Mouse (Mus musculus): ENCODE results near the gene Speg. TPM values are rescaled to one million over a fixed set of nuclear protein-coding genes. Genes with fewer than 3 reads are reported as not detected.
A peak's percentile ranks its signal among the peaks of the same experiment; 100 is the strongest.

The Speg gene
- polyA plus RNA-seq, 1 experiment from 2014 or later: 19.1 TPM

DNA sequence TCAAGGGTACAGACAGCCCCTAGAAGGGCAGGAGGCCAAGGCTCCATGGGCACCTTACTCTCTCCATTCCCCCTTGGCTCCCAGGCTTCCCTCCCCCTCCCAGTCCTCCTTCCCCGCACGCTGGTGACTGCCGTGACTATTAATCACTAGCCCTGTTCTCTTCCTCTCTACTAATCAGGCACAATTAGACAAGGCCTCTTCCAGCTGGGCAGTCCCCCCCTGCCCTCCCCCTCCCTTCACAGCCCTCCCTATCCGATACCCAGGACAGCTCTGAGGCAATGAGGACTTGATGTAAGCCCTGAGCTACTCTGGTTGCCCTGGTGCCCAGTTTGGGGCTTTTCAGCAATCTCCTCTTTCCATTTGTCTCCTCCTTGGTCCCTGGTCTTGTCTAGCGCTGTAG lies 80.9 kb downstream of the Speg start:
- peaks cover 50% of the 10 kb centered on the region for H3K4me1 ChIP-seq (ENCODE audit: control insufficient read depth, insufficient read depth, low read length)
- no peaks in the 10 kb centered on the region for H3K36me3 ChIP-seq (ENCODE audit: control insufficient read depth, insufficient read depth, low read length)
- H3K4me3 ChIP-seq (ENCODE audit: low read depth, low read length): no peak overlapping the region
- H3K27me3 ChIP-seq (ENCODE audit: control insufficient read depth, insufficient read depth, low read length): peaks cover 14% of the 10 kb centered on the region
- ATAC-seq (ENCODE audit: insufficient read depth, low FRiP score, low TSS enrichment): peak; percentile 70
- H3K9ac ChIP-seq (ENCODE audit: low read length): no peak overlapping the region
- H3K27ac ChIP-seq (ENCODE audit: low read depth, low read length): peak overlapping the region; percentile 45; the same call in 1 of the 2 replicates
- DNase-seq (ENCODE audit: low spot score): peak; percentile 56
- 9% methylated on average over 5 of the region's 5 CpGs for WGBS
- no peak overlapping the region for H3K4me2 ChIP-seq (ENCODE audit: low read depth)
- H3K9me3 ChIP-seq (ENCODE audit: control insufficient read depth, low read length): no peaks in the 10 kb centered on the region

DNA sequence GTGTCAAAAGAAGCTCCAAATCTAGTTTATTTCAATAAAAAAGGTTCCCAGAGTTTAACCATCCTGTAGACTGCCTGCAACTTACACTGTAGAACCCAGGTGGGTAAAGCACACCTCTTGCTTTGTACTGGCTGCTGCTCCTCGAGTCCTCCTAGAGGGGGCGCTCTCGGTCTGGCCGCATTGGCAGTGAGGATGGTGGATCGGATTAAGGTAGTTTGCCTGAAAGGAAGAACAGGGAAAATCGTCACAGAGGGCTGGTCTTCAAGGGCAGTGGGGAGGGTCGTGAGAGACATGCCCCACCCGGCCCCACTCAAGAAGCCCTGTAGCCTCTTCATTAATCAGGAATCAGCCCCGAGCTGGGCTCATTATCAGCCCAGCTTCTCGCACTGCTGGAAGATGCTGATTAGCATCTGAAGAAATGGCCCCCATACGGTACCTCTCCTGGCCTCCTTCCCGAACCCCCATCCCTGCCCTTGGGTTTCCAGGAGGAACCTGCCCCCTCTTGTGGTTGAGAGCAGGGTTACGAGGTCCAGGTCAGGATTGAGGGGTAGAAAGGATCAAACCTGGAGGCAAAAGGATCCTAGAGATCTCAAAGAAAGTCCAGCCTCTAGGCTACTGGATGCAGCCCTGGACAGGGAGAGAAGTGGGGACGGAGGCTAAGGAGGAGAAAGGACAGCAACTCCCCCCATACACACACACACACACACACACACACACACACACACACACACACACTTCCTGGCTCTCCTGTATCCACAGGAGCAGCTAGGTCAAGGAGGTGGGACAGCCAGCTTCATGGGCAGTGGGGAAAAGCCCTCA lies 81.9 kb downstream of the Speg start:
- H3K9ac ChIP-seq (ENCODE audit: low read length): no peak overlapping the region
- no peaks in the 10 kb centered on the region for H3K36me3 ChIP-seq (ENCODE audit: control insufficient read depth, insufficient read depth, low read length)
- 9% methylated on average over 14 of the region's 14 CpGs for WGBS
- ATAC-seq (ENCODE audit: insufficient read depth, low FRiP score, low TSS enrichment) (0 out of 2 replicates have a peak, but pooled peaks have one; percentile 14), DNase-seq (ENCODE audit: low spot score) (no peak)
- peaks cover 45% of the 10 kb centered on the region for H3K4me1 ChIP-seq (ENCODE audit: control insufficient read depth, insufficient read depth, low read length)
- H3K4me3 ChIP-seq (ENCODE audit: low read depth, low read length): no peak overlapping the region
- peak overlapping the region; percentile 75 for H3K27ac ChIP-seq (ENCODE audit: low read depth, low read length)
- peaks cover 5% of the 10 kb centered on the region for H3K27me3 ChIP-seq (ENCODE audit: control insufficient read depth, insufficient read depth, low read length)
- 0 out of 2 replicates have a peak overlapping the region, but pooled peaks have one; percentile 9 for H3K4me2 ChIP-seq (ENCODE audit: low read depth)
- H3K9me3 ChIP-seq (ENCODE audit: control insufficient read depth, low read length): no peaks in the 10 kb centered on the region

GRCm38 (mm10) chr1:75457710-75458024 lies 82.6 kb downstream of the Speg start:
- peak overlapping the region; percentile 26; the same call in 1 of the 2 replicates for H3K9ac ChIP-seq (ENCODE audit: low read length)
- H3K9me3 ChIP-seq (ENCODE audit: control insufficient read depth, low read length): no peaks in the 10 kb centered on the region
- no peak overlapping the region for H3K4me3 ChIP-seq (ENCODE audit: low read depth, low read length)
- H3K4me2 ChIP-seq (ENCODE audit: low read depth): peak overlapping the region; percentile 39; the same call in 1 of the 2 replicates
- DNase-seq (ENCODE audit: low spot score) (peak; percentile 58), ATAC-seq (ENCODE audit: insufficient read depth, low FRiP score, low TSS enrichment) (peak; percentile 42)
- H3K27ac ChIP-seq (ENCODE audit: low read depth, low read length): peak overlapping the region; percentile 75
- H3K4me1 ChIP-seq (ENCODE audit: control insufficient read depth, insufficient read depth, low read length): peaks cover 45% of the 10 kb centered on the region
- H3K36me3 ChIP-seq (ENCODE audit: control insufficient read depth, insufficient read depth, low read length): no peaks in the 10 kb centered on the region
- 3% methylated on average over 6 of the region's 10 CpGs for whole genome bisulfite sequencing
- H3K27me3 ChIP-seq (ENCODE audit: control insufficient read depth, insufficient read depth, low read length): 0 out of 2 replicates have a peak, but pooled peaks cover 2% of the 10 kb centered on the region

DNA sequence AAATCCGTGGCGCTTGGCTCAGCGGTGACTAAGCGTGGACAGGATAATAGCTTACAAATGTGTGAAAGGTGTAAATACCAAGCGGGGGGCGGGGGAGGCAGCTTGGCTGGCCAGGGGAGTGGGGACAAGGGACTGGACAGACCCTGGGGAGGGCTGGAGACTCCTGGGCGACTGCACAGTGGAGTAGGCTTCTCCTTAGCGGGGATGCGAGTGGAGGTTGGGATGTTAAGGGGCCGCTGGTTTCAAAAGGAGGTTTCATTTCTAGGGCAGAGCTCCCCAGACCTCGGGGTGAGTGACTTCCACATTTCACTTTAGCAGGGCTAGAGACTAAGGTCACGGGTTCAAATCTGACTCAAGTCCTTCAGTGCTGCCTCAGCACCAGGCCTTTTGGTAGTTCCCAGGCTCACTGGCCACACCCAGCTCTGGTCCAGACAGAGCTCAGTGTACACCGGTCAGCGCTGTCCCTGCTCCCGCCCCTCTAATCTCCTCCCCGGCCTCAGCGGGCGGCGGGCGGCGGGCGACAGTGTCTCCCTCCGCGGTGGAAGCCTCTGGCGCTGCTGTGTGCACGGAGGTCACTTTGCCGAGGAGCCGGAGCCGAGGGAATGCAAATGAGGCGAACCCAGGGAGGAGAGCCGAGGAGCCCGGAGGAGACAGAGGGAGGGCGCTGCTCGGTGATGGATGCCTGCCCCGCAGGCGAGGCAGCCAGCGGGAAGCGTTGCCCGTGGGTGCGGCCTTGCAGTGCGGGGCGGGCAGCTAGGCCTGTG lies 83.1 kb downstream of the Speg start:
- peak; percentile 72 for DNase-seq (ENCODE audit: low spot score)
- Histone ChIP-seq H3K4me2 (ENCODE audit: low read depth) (peak overlapping the region; percentile 39), H3K27me3 (ENCODE audit: control insufficient read depth, insufficient read depth, low read length) (0 out of 2 replicates have a peak, but pooled peaks cover 2% of the 10 kb centered on the region), H3K36me3 (ENCODE audit: control insufficient read depth, insufficient read depth, low read length) (no peaks in the 10 kb centered on the region), H3K9ac (ENCODE audit: low read length) (peak overlapping the region; percentile 26), H3K4me1 (ENCODE audit: control insufficient read depth, insufficient read depth, low read length) (peaks cover 42% of the 10 kb centered on the region), H3K27ac (ENCODE audit: low read depth, low read length) (peak overlapping the region; percentile 75), H3K9me3 (ENCODE audit: control insufficient read depth, low read length) (no peaks in the 10 kb centered on the region), H3K4me3 (ENCODE audit: low read depth, low read length) (peak overlapping the region; percentile 7; the same call in 1 of the 2 replicates)
- 2% methylated on average over 42 of the region's 42 CpGs for WGBS
- ATAC-seq (ENCODE audit: insufficient read depth, low FRiP score, low TSS enrichment): peak; percentile 46

DNA sequence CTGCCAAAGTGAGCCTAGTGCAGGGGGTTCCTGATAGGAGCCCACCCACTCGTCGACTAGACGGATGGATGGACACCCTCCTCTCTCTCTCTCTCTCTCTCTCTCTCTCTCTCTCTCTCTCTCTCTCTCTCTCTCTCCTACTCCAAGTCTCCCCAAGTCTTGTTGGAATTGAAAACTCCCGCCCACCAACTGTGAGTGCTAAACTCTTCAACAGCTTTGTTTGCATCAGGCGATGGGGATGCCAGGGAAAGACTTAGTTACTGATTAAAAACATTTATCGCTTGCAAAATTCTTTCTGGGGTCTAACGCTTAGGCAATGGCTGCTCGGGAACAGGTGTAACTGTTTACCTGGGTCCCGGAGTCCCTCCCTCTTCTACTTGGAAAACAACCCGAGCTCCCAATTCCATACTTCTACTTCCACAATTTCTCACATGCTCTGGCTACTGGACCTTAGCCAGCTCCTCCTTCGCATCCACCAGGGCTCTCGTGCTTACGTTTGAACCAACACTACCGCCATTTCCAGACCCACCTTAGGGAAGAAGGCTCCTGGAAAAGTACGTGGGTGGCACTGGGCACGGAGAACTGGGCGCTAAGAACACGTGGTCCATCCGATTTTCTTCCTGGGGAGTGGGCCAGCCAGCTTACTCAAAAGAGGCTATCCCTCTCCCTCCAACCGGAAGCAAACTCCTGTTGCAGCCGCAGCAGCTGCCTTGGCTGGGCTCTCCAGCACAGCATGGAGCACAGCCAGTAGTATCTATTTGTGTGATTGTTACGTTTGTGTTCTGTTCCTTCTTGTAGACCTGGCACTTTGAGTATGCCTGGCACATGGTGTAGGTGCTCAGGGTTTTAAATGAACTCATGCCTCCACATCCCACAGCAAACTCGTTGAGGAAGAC lies 83.9 kb downstream of the Speg start:
- H3K27ac ChIP-seq (ENCODE audit: low read depth, low read length): peak overlapping the region; percentile 75
- ATAC-seq (ENCODE audit: insufficient read depth, low FRiP score, low TSS enrichment): no peak
- DNase-seq (ENCODE audit: low spot score): no peak
- no peaks in the 10 kb centered on the region for H3K9me3 ChIP-seq (ENCODE audit: control insufficient read depth, low read length)
- H3K27me3 ChIP-seq (ENCODE audit: control insufficient read depth, insufficient read depth, low read length): 0 out of 2 replicates have a peak, but pooled peaks cover 2% of the 10 kb centered on the region
- H3K4me3 ChIP-seq (ENCODE audit: low read depth, low read length): peak overlapping the region; percentile 7; the same call in 1 of the 2 replicates
- H3K36me3 ChIP-seq (ENCODE audit: control insufficient read depth, insufficient read depth, low read length): no peaks in the 10 kb centered on the region
- H3K4me1 ChIP-seq (ENCODE audit: control insufficient read depth, insufficient read depth, low read length): peaks cover 42% of the 10 kb centered on the region
- whole genome bisulfite sequencing: 20% methylated on average over 23 of the region's 23 CpGs
- H3K4me2 ChIP-seq (ENCODE audit: low read depth): peak overlapping the region; percentile 39
- peak overlapping the region; percentile 26 for H3K9ac ChIP-seq (ENCODE audit: low read length)

DNA sequence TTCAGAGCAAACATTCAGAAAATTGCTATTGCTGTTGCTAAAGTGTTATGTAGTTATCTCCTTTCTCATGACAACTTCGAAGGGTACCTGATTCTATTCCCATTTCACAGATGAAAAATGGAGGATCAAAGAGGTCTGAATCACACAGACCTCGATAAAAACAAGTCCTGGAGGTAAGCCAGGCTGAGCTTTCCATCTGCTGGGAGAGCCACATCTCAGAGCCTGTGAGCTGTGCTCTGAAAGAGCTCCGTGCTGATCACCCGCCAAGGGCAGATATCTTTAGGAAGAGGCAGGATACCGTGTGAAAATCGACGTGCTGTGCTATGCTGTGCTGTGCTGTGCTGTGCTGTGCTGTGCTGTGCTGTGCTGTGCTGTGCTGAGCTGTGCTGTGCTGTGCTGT lies 85.2 kb downstream of the Speg start:
- 80% methylated on average over 7 of the region's 7 CpGs for WGBS
- Histone ChIP-seq H3K4me1 (ENCODE audit: control insufficient read depth, insufficient read depth, low read length) (peaks cover 35% of the 10 kb centered on the region), H3K4me2 (ENCODE audit: low read depth) (no peak overlapping the region), H3K36me3 (ENCODE audit: control insufficient read depth, insufficient read depth, low read length) (no peaks in the 10 kb centered on the region), H3K4me3 (ENCODE audit: low read depth, low read length) (no peak overlapping the region), H3K27ac (ENCODE audit: low read depth, low read length) (no peak overlapping the region), H3K27me3 (ENCODE audit: control insufficient read depth, insufficient read depth, low read length) (peaks cover 2% of the 10 kb centered on the region; the same call in 1 of the 2 replicates), H3K9ac (ENCODE audit: low read length) (no peak overlapping the region), H3K9me3 (ENCODE audit: control insufficient read depth, low read length) (no peaks in the 10 kb centered on the region)
- ATAC-seq (ENCODE audit: insufficient read depth, low FRiP score, low TSS enrichment) (no peak), DNase-seq (ENCODE audit: low spot score) (no peak)

GRCm38 (mm10) chr1:75462636-75463035 lies 87.5 kb downstream of the Speg start:
- no peak overlapping the region for H3K4me2 ChIP-seq (ENCODE audit: low read depth)
- H3K9ac ChIP-seq (ENCODE audit: low read length): no peak overlapping the region
- DNase-seq (ENCODE audit: low spot score) (no peak), ATAC-seq (ENCODE audit: insufficient read depth, low FRiP score, low TSS enrichment) (no peak)
- WGBS: 8% methylated on average over 1 of the region's 1 CpGs
- H3K9me3 ChIP-seq (ENCODE audit: control insufficient read depth, low read length): no peaks in the 10 kb centered on the region
- no peak overlapping the region for H3K4me3 ChIP-seq (ENCODE audit: low read depth, low read length)
- peaks cover 3% of the 10 kb centered on the region; the same call in 1 of the 2 replicates for H3K27me3 ChIP-seq (ENCODE audit: control insufficient read depth, insufficient read depth, low read length)
- H3K4me1 ChIP-seq (ENCODE audit: control insufficient read depth, insufficient read depth, low read length): peaks cover 20% of the 10 kb centered on the region; the same call in 1 of the 2 replicates
- no peaks in the 10 kb centered on the region for H3K36me3 ChIP-seq (ENCODE audit: control insufficient read depth, insufficient read depth, low read length)
- no peak overlapping the region for H3K27ac ChIP-seq (ENCODE audit: low read depth, low read length)

DNA sequence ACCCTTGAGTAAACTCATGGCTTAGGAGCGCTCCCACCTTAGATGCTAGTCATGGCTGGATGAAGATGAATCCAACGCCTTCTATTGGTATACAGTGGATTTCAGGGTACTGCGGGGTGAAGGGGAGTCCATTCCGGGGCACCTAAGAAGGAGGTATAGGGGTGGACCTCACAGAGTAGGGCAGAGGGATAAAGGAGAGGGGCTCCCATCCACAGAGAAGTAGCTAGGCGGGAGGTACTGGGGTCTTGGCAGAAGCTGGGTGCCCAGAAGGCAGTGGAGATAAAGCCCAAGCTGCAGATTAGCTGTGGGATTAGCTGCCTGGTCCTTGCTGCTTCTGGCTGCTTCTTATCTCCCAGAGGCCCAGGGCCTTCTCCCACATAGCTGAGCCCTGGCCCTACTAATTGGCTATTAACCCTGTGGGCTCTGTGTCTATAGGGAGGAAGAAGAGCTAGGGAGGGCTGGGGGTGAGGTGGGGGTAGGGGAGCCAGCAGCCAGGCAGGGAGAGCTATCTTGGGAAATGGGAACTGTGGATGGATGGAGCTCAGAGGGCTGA lies 88.6 kb downstream of the Speg start:
- Histone ChIP-seq H3K27ac (ENCODE audit: low read depth, low read length) (no peak overlapping the region), H3K36me3 (ENCODE audit: control insufficient read depth, insufficient read depth, low read length) (no peaks in the 10 kb centered on the region), H3K9ac (ENCODE audit: low read length) (no peak overlapping the region), H3K4me3 (ENCODE audit: low read depth, low read length) (no peak overlapping the region), H3K9me3 (ENCODE audit: control insufficient read depth, low read length) (no peaks in the 10 kb centered on the region), H3K27me3 (ENCODE audit: control insufficient read depth, insufficient read depth, low read length) (peaks cover 3% of the 10 kb centered on the region; the same call in 1 of the 2 replicates), H3K4me2 (ENCODE audit: low read depth) (no peak overlapping the region), H3K4me1 (ENCODE audit: control insufficient read depth, insufficient read depth, low read length) (peaks cover 14% of the 10 kb centered on the region; the same call in 1 of the 2 replicates)
- 87% methylated on average over 5 of the region's 5 CpGs for WGBS
- DNase-seq (ENCODE audit: low spot score): no peak
- ATAC-seq (ENCODE audit: insufficient read depth, low FRiP score, low TSS enrichment): no peak
